Mouse (Mus musculus) mesoderm, embryonic 11.5 days (tissue): ENCODE measurements at regions not wholly inside any gene's neighbourhood (a gene's known extent, or its start where the extent isn't known, plus 50 kb on each side); places are given as distances from the start of the nearest gene placed in this dataset.

Source experiments
- DNase-seq: peaks from one replicate; pipeline ENCODE4 v3.0.0-alpha.2; 2012; ENCODE audit warnings: low read depth, low spot score

GRCm38 (mm10) chr11:8148485-8148825 is 515.9 kb downstream of the Tns3 start:
- no peak for DNase-seq

- DNase-seq, result peak; percentile 11
These were observed 516.4 kb downstream of the Tns3 start for GRCm38 (mm10) chr11:8147790-8148484.

- peak; percentile 5 for DNase-seq
These were observed 527.0 kb downstream of the Tns3 start for GRCm38 (mm10) chr11:8137366-8137765.

- DNase-seq, result no peak
These were observed 527.7 kb downstream of the Tns3 start for GRCm38 (mm10) chr11:8136666-8137065.

GRCm38 (mm10) chr11:8109286-8109685 is 555.0 kb downstream of the Tns3 start:
- no peak for DNase-seq

GRCm38 (mm10) chr11:8101091-8101490 is 563.2 kb downstream of the Tns3 start:
- no peak for DNase-seq

GRCm38 (mm10) chr11:8084328-8084727 is 580.0 kb downstream of the Tns3 start:
- no peak for DNase-seq

- DNase-seq, result no peak
These were observed 581.5 kb downstream of the Tns3 start for GRCm38 (mm10) chr11:8082811-8083210.

- no peak for DNase-seq
These were observed 591.0 kb downstream of the Tns3 start for GRCm38 (mm10) chr11:8073321-8073720.

- DNase-seq, result peak; percentile 48
These were observed 595.5 kb downstream of the Tns3 start for GRCm38 (mm10) chr11:8068873-8069272.

- DNase-seq, result no peak
These were observed 597.0 kb downstream of the Tns3 start for GRCm38 (mm10) chr11:8067330-8067729.

GRCm38 (mm10) chr11:8065811-8066210 is 598.5 kb downstream of the Tns3 start:
- no peak for DNase-seq

- no peak for DNase-seq
These were observed 599.2 kb downstream of the Tns3 start for GRCm38 (mm10) chr11:8065086-8065485.

- DNase-seq, result no peak
These were observed 602.3 kb downstream of the Tns3 start for GRCm38 (mm10) chr11:8061989-8062388.

- DNase-seq, result no peak
These were observed 602.8 kb downstream of the Tns3 start for GRCm38 (mm10) chr11:8061573-8061972.

- DNase-seq, result no peak
These were observed 612.8 kb downstream of the Tns3 start for GRCm38 (mm10) chr11:8051499-8051898.

- DNase-seq, result no peak
These were observed 619.2 kb downstream of the Tns3 start for GRCm38 (mm10) chr11:8045086-8045485.

- no peak for DNase-seq
These were observed 634.2 kb downstream of the Tns3 start for GRCm38 (mm10) chr11:8030119-8030518.

- DNase-seq, result no peak
These were observed 656.5 kb downstream of the Tns3 start for GRCm38 (mm10) chr11:8007801-8008200.

GRCm38 (mm10) chr11:7981031-7981430 is 683.3 kb downstream of the Tns3 start:
- no peak for DNase-seq

- DNase-seq, result no peak
These were observed 688.5 kb downstream of the Tns3 start for GRCm38 (mm10) chr11:7975845-7976244.

- DNase-seq, result no peak
These were observed 714.4 kb downstream of the Tns3 start for GRCm38 (mm10) chr11:7949931-7950330.

GRCm38 (mm10) chr11:7949201-7949875 is 715.0 kb downstream of the Tns3 start:
- no peak for DNase-seq
